Mouse (Mus musculus) embryo, embryonic 9.5 days (tissue): Measurements from ENCODE around the gene Alg9.

Experiments used
- DNase-seq: peaks from one replicate; pipeline ENCODE4 v3.0.0-alpha.2; 2017; ENCODE audit errors: extremely low spot score

The Alg9 gene

DNA sequence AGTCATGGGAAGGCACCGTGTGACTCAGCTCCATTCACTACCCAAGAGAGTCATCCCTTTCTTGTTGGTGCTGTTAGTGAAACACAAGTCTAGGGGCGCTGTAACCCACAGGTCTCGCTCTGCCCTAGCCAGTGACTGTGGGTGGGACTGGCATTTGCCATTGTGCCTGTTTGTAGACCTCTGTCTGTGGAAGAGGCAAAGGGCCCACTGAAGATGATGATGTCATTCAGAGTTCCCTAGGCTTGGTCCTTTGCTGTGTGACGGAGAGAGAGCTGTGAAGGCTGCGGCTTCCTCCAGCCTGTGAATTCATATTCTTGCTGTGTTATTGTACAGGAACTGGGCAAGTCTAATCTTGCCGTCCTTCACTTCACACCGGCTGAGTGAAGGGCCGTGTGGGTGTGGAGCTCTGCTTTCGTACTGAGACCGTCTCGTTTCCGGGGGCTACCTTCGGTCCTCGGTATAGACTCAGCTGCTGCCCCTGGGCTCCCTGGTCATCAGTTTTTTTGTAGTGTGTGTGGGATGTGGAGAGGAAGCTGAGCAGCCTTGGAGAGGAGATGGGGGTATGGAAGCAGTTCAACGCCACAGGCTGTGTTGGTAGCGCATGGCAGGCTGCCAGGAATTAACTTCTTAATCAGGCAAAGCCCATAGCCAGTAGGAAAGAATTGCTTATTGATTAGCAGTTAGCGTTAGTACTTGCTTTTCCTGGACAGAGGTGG, 78.0 kb downstream of the Alg9 start:
- no peak for DNase-seq

- DNase-seq, result peak; percentile 26
These were observed 79.6 kb downstream of the Alg9 start for GRCm38 (mm10) chr9:50854376-50854775.

DNA sequence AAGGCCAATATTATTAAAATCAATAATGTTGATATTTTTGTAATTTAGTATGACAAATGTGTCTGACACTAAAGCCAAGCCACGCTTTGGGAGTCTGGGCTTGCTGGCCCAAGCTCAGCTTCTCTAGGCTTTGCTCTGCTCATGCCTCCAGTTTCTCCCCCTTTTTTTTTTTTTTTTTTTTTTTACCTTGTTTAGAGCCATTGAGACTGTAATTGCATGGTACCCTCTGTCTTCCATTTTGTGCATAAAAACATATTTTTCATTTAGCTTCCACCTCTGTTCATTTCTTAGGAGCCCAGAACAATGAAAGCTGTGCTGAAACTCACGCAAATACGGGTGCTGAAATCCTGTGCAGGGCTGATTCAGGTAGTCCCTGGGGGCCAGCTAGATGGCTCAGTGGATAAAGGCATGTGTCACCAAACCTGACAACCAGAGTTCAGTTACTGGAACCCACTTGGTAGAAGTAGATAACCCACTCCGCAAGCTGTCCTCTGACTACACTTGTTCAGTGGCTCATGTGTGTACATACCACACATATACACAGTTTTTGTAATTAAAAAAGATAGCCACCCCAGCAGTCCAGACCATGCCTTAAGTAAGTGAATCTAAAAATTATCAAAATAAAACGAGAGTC, 80.4 kb downstream of the Alg9 start:
- DNase-seq, result no peak

GRCm38 (mm10) chr9:50855780-50856179, 81.0 kb downstream of the Alg9 start:
- no peak for DNase-seq

- DNase-seq, result peak; percentile 99
These were observed 81.7 kb downstream of the Alg9 start for GRCm38 (mm10) chr9:50856341-50857081.

GRCm38 (mm10) chr9:50857082-50857641, 82.3 kb downstream of the Alg9 start:
- DNase-seq, result no peak

GRCm38 (mm10) chr9:50858681-50859080, 83.9 kb downstream of the Alg9 start:
- no peak for DNase-seq

GRCm38 (mm10) chr9:50861119-50861839, 86.5 kb downstream of the Alg9 start:
- no peak for DNase-seq

DNA sequence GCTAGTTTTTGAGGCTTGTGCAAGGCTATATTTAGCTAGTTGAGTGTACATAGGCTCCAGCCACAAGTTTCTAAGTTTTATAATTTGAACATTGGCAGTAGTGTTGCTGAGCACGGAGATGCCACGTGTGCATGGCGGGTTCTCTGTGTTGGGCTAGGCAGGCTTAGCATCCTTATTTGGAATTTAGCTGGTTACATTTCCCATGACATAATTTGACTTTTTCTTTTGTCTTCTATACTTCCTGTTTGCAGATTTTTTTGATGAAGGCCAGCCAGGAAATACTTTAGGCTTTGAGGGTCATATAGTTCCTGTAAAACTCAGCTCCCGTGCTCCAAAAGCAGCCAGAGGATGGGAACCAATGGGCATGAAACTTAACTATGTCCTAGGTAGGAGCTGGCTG, 89.0 kb downstream of the Alg9 start:
- DNase-seq, result no peak

- DNase-seq, result no peak
These were observed 90.1 kb downstream of the Alg9 start for GRCm38 (mm10) chr9:50864877-50865276.

DNA sequence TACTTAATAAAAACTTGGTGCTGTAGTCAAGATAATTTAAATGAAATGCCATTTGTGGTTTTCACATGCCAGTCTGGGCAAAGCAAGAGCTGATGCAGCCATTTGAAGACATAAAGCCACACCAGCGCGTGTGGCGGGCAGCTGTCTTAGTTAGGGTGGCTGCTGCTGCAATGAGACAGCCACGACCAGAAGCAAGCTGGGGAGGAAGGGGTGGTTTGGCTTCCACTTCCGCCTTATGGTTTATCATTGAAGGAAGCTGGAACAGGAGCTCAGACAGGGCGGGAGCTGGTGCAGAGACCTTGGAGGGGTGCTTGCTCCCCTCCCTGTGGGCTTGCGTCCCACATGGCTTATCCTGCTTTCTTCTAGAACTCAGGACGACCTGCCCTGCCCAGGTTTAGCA, 91.0 kb downstream of the Alg9 start:
- DNase-seq, result no peak

DNA sequence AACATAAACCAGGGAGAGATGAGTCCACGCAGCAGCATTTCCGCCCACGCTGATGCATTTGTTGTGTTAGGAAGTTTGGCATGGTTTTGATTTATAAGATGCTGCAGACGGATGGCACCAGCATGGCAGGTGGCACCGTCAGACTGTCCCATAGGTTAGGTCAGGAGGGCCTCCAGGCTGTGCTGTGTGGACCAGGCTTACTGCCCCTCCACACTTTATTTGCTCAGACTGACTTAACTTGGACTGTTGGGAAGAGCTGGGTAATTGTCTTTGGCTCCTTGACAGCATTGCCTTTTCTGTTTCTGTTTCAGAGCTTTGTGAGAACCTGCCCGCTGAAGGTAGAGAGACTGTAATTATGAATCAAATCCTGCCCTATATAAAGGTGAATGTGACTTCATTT, 92.2 kb downstream of the Alg9 start:
- DNase-seq, result no peak

DNA sequence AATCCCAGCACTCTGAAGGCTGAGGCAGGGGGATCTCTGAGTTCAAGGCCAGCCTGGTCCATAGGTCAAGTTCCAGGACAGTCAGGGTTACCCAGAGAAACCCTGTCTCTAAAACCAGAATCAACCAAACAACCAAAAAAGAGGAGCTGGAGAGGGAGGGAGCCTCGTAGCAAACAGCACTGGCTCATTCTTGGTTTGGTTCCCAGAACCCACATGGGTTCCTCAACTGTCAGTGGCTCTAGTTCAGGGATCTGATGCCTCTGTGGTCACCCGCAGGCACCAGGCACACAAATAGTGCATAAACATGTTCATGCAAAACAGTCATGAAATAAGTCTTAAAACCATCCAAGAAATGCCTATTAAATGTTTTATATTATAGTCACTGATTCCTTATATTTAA, 93.4 kb downstream of the Alg9 start:
- no peak for DNase-seq

GRCm38 (mm10) chr9:50873210-50873609, 98.4 kb downstream of the Alg9 start:
- DNase-seq, result no peak

DNA sequence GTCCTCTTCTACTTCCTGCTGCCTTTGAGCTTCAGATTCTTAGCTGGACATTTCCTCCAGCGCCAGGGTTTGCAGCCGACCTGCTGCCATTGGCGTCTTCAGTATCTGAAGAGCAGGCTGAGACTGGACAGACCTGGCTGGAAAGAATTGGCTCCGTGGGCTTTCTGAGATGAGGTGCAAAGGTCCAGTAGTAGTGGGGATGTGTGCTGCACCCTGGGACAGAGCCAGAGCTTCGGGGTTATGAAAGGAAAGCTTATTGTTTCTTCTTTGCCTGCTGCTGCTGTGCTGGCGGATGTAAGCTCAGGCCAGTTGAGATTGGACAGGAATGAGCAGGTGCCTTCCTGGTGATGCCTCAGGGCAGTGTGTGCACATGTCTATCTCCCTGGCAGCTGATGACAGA, 99.2 kb downstream of the Alg9 start:
- no peak for DNase-seq

DNA sequence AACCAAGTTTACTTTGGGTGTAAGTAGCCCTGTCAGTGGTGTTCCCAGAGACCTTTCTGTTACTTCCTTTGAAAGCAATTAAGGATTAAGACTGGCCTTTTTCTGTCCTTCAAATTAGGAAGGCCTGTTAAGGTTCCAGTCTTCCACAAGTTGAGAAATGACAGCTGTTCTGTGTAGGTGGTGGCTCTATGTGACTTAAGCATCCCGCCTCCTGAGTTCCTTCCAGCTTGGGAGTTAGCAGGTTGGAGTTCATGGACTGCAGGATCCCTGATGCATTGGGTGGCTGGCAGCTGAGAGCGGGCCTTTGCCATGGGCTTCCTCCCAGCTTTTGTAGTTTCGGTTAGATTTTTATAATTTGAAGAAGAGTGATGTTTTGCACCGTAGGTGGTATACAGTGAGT, 100.7 kb downstream of the Alg9 start:
- DNase-seq, result no peak

GRCm38 (mm10) chr9:50876287-50876686, 101.5 kb downstream of the Alg9 start:
- DNase-seq, result no peak

DNA sequence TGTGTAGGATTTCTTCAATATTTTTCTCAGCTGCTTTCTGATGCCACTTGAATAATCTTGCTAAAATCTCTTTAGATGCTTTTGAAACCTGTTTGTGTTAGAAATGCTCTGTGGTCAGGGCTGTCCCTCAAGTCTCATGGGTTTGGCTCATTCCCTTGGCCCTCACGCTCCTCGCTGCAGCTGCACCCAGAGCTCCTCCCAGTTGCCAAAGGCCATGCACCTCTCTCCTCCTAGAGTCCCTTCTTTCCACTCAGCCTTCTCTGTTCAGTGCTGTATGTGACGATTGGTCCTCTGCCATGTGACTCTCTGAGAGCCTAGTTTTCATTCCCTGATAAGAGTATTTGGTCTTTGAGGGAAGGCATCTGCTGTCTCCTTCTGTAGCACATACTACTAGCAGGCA, 102.6 kb downstream of the Alg9 start:
- no peak for DNase-seq

- no peak for DNase-seq
These were observed 107.4 kb downstream of the Alg9 start for GRCm38 (mm10) chr9:50882183-50882582.

DNA sequence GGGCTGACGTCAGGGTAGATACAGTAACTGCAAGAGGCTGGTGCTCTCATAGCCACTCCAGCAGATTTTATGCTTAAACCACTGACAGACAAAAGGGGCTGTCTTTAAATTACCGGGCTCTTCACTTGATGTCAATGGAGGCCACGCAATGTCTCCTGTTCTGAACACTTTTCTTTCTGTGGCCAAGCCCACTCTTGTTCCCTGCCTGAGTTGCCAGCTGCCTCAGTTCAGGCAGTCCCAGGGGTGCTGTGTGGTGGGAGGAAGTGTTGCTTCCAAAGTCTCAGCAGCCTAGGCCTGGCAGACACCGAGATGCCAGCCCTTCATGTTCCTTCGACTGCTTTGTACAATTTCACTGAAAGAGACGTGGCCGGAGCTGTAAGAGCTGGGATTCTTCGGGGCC, 109.3 kb downstream of the Alg9 start:
- no peak for DNase-seq

- DNase-seq, result no peak
These were observed 110.2 kb downstream of the Alg9 start for GRCm38 (mm10) chr9:50884741-50885599.
